Mouse (Mus musculus) cerebellum, postnatal 14 days (tissue): ENCODE results near the gene Gm21708.
"Not testable (repeated sequence)": the region's sequence is repeated elsewhere in the genome, so short reads cannot be mapped to it uniquely, and the experiment has no call there.

Experiments used
- DNase-seq, 2 experiments: peaks; one replicate each; pipeline ENCODE4 v3.0.0; 2021; ENCODE audit warnings: mixed read lengths in 2 of 2

Gene Gm21708

GRCm38 (mm10) chrY:3410067-3410466 is at the start of gene Gm21708, which contains the start of gene Gm21704:
TSS of gene Gm21708 (minus strand) at chrY:3410167.
TSS of gene Gm21704 (minus strand) at chrY:3410167.
- not testable (repeated sequence) for DNase-seq
